Mouse (Mus musculus) liver, embryonic 16.5 days (tissue): Measurements from ENCODE around the gene Pigp. TPM values are rescaled to one million over a fixed set of nuclear protein-coding genes. Genes with fewer than 3 reads are reported as not detected.
A peak's percentile ranks its signal among the peaks of the same experiment; 100 is the strongest.

Experiments
- ATAC-seq: fragments of 200-750 bp; cut with Nextera tagmentation; 2 replicates; pipeline ENCODE4 v1.8.0; 2017; ENCODE audit warnings: low read depth, mild to moderate bottlenecking, moderate number of reproducible peaks, moderate library complexity
- H3K27ac ChIP-seq: fragments of 300-500 bp; sonication (generic); 2 replicates; pipeline ENCODE4 v1.5.1; 2014; ENCODE audit warnings: mild to moderate bottlenecking, low read length
- H3K27me3 ChIP-seq: fragments of 300-500 bp; sonication (generic); 2 replicates; pipeline ENCODE4 v1.6.1; 2014; ENCODE audit warnings: low read depth, low read length, mixed read lengths; ENCODE audit not compliant: control insufficient read depth, insufficient read depth
- H3K36me3 ChIP-seq: fragments of 300-500 bp; sonication (generic); 2 replicates; pipeline ENCODE4 v1.6.1; 2014; ENCODE audit warnings: mild to moderate bottlenecking; ENCODE audit not compliant: control insufficient read depth, insufficient read depth
- H3K4me1 ChIP-seq: fragments of 300-500 bp; sonication (generic); 2 replicates; pipeline ENCODE4 v1.6.1; 2014; ENCODE audit warnings: low read depth, low read length, mixed read lengths; ENCODE audit not compliant: control insufficient read depth
- H3K4me2 ChIP-seq: fragments of 300-500 bp; sonication (generic); 2 replicates; pipeline ENCODE4 v1.6.1; 2014; ENCODE audit warnings: low read depth, low read length, mixed read lengths
- H3K4me3 ChIP-seq: fragments of 300-500 bp; sonication (generic); 2 replicates; pipeline ENCODE4 v1.5.1; 2014; ENCODE audit warnings: low read depth, mild to moderate bottlenecking, low read length
- H3K9ac ChIP-seq: fragments of 300-500 bp; sonication (generic); 2 replicates; pipeline ENCODE4 v1.6.1; 2014; ENCODE audit warnings: low read depth, low read length
- H3K9me3 ChIP-seq: fragments of 300-500 bp; sonication (generic); replicated peaks from 2 replicates; pipeline ENCODE4 v1.6.1; 2016; ENCODE audit warnings: low read length; ENCODE audit not compliant: control insufficient read depth
- WGBS: fragments of 180-500 bp; shearing (Covaris S2); extraction: QIAGEN DNeasy Blood & Tissue Kit; methylation state at CpG from one replicate; pipeline ENCODE4 v1.1.7; 2014; ENCODE audit not compliant: insufficient replicate concordance; 5-methylcytosine and 5-hydroxymethylcytosine counted together
- polyA plus RNA-seq: library from polyadenylated mRNA; unstranded; fragments of >200 nt; fragmentation: Nextera tagmentation; extraction: Ambion mirVana; gene quantifications from 2 replicates; pipeline ENCODE4 v1.2.1, GENCODE M21; 2015

The Pigp gene
- polyA plus RNA-seq, 1 experiment from 2014 or later: 47.5 TPM

DNA sequence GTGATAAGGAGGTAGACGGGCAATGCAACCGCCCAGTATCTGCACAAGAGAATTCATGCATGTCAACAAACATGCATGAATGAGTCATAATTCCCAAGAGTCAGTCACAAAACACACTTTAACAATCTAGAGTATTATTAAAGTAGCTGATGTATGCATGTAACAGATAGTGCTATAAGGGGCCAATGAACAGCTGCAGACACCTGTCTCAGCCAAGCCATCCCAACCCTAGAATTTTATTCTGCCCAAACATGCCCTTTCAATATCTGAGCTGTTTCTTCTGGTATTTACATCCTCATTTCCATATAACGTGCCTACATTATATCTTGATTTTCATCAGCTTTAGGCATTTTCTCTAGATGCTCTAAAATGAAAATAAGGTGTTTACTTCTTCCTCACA lies 6.2 kb downstream of the Pigp start:
- no peak for ATAC-seq
- Histone ChIP-seq H3K27me3 (no peaks in the 10 kb centered on the region), H3K4me2 (no peak overlapping the region), H3K36me3 (no peaks in the 10 kb centered on the region), H3K9ac (no peak overlapping the region), H3K9me3 (no peaks in the 10 kb centered on the region), H3K4me3 (no peak overlapping the region), H3K4me1 (peaks cover 9% of the 10 kb centered on the region), H3K27ac (no peak overlapping the region)
- 72% methylated on average over 3 of the region's 3 CpGs for WGBS

DNA sequence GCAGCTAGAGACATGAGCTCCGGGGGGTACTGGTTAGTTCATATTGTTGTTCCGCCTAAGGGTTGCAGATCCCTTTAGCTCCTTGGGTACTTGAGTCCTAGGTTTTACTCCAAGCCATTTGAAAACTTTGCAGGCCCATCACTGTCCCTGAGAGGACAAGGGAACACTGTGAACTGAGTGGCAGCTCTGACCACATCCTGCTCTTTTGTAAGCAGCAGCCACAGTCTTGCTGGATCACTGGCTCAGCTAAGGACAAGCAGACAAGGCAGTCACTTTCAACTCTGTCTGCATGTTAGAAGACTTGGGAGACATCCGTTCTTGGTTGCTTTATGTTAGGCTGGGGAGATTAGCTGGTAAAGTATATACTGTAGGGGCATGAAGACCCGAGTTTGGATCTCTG lies 7.8 kb downstream of the Pigp start:
- no peaks in the 10 kb centered on the region for H3K9me3 ChIP-seq
- no peak overlapping the region for H3K4me2 ChIP-seq
- peaks cover 3% of the 10 kb centered on the region for H3K4me1 ChIP-seq
- H3K36me3 ChIP-seq: no peaks in the 10 kb centered on the region
- H3K9ac ChIP-seq: no peak overlapping the region
- H3K4me3 ChIP-seq: no peak overlapping the region
- ATAC-seq: no peak
- no peak overlapping the region for H3K27ac ChIP-seq
- 57% methylated on average over 4 of the region's 4 CpGs for WGBS
- no peaks in the 10 kb centered on the region for H3K27me3 ChIP-seq

DNA sequence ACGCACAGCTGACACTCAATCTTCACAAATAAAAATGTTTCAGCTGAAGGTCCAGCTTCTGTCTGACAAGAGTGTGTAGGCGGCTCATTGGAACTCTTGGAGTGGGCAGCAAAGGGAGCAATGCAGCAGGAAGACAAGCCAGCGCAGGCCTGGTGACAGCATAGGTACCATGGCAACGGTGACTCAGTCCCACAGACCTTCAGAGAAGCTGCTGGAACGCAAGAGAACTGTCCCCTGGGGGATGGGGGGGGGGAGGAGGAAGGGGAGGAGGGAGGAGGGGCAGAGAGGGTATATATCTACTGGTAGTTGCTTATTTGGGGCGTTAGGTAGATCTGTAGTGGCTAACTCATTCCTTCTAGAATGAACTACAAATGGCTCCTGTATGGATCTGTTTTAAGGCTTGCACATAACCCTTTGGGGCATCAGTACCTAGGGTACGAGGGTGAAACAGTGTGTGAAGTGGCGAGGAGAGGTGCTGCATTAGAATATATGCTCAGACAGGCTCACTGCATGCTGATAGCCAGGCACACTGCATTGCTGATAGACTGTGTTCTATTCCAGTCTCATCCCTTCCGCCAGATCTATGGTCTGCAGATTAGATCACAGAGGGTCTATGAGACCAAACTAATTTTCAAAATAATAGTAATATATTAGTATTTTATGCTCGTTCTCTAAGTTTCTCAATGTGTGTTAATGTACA lies 9.3 kb downstream of the Pigp start:
- Histone ChIP-seq H3K36me3 (no peaks in the 10 kb centered on the region), H3K9me3 (no peaks in the 10 kb centered on the region), H3K9ac (no peak overlapping the region), H3K27ac (no peak overlapping the region), H3K4me2 (no peak overlapping the region), H3K27me3 (no peaks in the 10 kb centered on the region), H3K4me1 (peaks cover 3% of the 10 kb centered on the region), H3K4me3 (no peak overlapping the region)
- ATAC-seq: 0 out of 2 replicates have a peak, but pooled peaks have one; percentile 24
- 40% methylated on average over 10 of the region's 10 CpGs for WGBS

DNA sequence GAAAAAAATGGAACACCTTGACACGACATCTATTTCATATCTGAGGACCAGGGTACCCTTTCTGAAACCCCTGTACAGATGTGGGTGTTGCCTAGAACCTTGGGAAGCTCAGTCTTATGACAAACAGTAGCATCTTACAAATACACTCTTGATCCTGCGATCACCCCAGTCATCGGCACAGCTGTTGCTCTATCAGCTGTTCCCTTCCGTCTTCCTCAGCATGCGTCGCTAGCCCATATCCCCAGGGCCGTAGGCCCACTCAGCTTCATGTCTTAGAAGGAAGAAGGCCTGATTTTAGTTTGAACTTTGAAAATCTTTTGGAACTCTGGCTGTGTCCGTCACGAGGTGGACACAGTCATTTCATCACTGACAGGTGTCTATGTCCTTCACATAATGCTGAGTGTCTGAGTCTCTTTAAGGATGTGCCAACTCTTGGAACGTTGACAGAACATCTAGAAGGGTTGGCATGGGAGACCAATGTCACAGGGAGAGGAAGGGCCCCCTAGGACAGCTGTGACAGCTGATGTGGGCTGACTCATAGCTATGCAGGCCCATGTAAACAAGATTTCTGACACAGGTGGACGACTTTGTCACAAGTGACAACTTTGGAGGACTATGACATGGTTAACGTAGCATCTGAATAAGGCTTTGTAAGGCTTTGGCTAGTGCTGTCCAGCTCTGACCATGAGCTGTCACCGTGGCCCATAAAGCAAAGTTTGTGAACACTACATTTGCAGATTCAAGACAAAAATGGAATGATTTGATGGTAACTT lies 10.9 kb downstream of the Pigp start:
- H3K4me3 ChIP-seq: no peak overlapping the region
- WGBS: 71% methylated on average over 13 of the region's 13 CpGs
- no peak overlapping the region for H3K27ac ChIP-seq
- H3K36me3 ChIP-seq: no peaks in the 10 kb centered on the region
- H3K9me3 ChIP-seq: no peaks in the 10 kb centered on the region
- no peaks in the 10 kb centered on the region for H3K27me3 ChIP-seq
- no peak overlapping the region for H3K4me2 ChIP-seq
- H3K4me1 ChIP-seq: peaks cover 3% of the 10 kb centered on the region
- no peak overlapping the region for H3K9ac ChIP-seq
- no peak for ATAC-seq

DNA sequence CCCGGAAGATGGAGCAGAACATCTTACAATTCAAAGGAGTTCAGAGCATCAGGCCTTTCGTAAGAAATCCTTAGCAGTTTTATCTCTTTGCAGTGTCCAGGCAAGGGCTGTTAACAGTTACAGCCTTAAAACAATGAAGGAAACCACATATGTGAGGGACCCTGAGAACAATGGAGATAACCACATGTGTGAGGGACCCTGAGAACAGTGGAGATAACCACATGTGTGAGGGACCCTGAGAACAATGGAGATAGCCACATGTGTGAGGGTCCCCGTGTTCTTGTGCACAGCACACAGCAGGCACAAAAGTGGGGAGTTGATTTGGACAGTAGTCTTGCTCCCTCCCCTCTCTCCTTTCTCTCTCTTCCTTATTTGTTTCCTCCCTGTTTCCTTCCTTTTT lies 13.6 kb downstream of the Pigp start:
- no peaks in the 10 kb centered on the region for H3K9me3 ChIP-seq
- H3K36me3 ChIP-seq: no peaks in the 10 kb centered on the region
- WGBS: 23% methylated on average over 3 of the region's 3 CpGs
- no peak overlapping the region for H3K4me3 ChIP-seq
- H3K9ac ChIP-seq: no peak overlapping the region
- H3K27ac ChIP-seq: no peak overlapping the region
- no peaks in the 10 kb centered on the region for H3K27me3 ChIP-seq
- peak; percentile 73 for ATAC-seq
- H3K4me1 ChIP-seq: peaks cover 3% of the 10 kb centered on the region
- H3K4me2 ChIP-seq: no peak overlapping the region

DNA sequence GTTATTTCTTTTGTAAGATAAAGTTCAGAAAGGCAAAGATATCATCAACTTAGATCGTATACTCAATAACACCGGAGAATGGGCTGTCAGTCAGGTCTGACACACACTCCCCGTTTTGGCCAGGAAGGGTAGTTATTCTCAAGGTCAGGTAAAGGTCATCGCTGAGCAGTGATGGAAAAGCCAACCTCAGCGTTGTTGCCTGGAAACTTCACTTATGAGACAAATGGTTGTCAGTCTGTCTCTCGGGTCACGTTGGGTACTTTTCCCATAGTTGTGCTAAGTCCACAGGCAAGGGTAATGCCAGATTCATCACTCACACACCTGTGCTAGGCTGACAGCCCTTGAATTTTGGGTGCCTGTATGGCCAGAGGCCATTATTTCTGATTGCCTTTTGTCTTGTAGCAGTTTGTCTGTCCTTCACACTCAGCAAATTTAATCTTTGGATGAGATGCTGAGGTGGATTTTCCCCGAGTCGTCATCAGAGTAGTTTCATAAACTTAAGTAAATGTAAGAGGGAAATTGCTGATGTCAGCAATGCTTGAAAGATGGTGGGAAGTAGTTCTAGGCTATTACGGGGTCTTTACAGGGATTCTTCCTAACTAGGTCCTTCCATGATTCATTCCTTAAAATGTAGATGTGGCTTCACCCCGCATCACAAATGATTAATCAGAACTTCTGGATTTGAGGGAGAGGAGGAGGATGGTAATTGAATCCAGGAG lies 14.7 kb downstream of the Pigp start:
- H3K4me2 ChIP-seq: no peak overlapping the region
- no peak overlapping the region for H3K4me3 ChIP-seq
- no peak overlapping the region for H3K27ac ChIP-seq
- WGBS: 59% methylated on average over 11 of the region's 11 CpGs
- H3K4me1 ChIP-seq: no peaks in the 10 kb centered on the region
- no peak for ATAC-seq
- H3K9me3 ChIP-seq: no peaks in the 10 kb centered on the region
- no peaks in the 10 kb centered on the region for H3K27me3 ChIP-seq
- no peak overlapping the region for H3K9ac ChIP-seq
- H3K36me3 ChIP-seq: no peaks in the 10 kb centered on the region

DNA sequence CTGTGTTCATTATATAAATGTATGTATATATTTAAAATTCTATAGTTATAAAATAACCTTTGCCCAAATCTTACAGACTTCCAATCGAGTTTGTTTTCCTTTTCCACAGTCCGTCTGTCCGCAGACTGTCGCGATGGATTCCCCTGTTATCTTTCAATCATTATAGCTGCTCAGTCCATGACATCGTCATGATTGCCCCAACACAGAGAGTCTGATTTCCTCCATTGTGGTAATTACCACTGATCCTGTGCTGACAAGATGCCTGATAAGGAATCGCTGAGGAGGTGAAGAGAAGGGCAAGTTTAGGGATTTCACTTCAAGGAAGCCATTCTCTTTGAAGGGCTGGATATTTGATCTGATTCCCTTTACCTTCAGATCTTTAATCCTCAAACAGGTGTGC lies 15.6 kb downstream of the Pigp start:
- no peak for ATAC-seq
- Histone ChIP-seq H3K4me2 (no peak overlapping the region), H3K36me3 (no peaks in the 10 kb centered on the region), H3K4me1 (no peaks in the 10 kb centered on the region), H3K4me3 (no peak overlapping the region), H3K9me3 (no peaks in the 10 kb centered on the region), H3K27me3 (no peaks in the 10 kb centered on the region), H3K27ac (no peak overlapping the region), H3K9ac (no peak overlapping the region)
- WGBS: 26% methylated on average over 7 of the region's 7 CpGs

DNA sequence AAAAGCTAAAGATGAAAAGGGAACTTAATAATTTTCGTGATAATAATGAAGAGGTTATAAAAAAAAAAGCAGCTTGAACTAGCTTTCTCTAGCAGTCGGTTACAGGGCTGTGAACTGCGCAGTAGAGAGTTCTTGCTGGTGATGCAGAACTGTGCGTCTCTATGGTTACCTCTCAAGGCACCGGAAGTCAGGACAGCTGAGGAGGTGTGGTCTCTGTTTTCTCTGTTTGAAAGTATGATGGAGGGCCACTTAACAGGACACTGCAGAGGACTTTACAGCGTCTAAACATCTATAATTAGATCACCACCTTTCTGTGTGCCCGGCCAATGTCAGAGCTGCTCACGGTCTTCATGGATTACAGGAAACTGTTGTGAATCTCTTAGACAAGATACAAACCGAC lies 17.2 kb downstream of the Pigp start:
- no peak overlapping the region for H3K9ac ChIP-seq
- H3K27me3 ChIP-seq: no peaks in the 10 kb centered on the region
- H3K27ac ChIP-seq: no peak overlapping the region
- no peaks in the 10 kb centered on the region for H3K9me3 ChIP-seq
- no peak for ATAC-seq
- no peak overlapping the region for H3K4me2 ChIP-seq
- H3K4me3 ChIP-seq: no peak overlapping the region
- WGBS: 24% methylated on average over 9 of the region's 9 CpGs
- H3K4me1 ChIP-seq: no peaks in the 10 kb centered on the region
- H3K36me3 ChIP-seq: no peaks in the 10 kb centered on the region

DNA sequence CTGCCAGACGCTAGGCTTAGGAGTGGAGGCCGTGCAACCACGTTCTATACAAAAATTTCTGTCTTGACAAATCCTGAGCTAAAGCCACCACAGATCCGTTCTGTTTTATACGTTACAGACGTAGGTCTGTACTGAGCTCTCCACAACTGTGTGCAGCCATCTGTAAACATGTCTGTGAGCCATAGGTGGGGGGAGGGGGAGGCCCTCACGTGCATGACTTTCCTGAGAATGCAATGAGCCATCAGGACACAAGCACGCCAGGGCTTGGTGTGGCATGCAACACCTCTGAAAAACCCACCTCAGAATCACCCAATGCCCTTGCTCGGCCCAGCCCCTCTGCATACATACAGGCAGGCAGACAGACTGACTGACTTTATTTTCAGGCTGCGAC lies 21.4 kb downstream of the Pigp start:
- no peak for ATAC-seq
- WGBS: 59% methylated on average over 10 of the region's 10 CpGs

More for the DNA sequence above, 21.4 kb downstream of the Pigp start:
- Histone ChIP-seq H3K4me1 (no peaks in the 10 kb centered on the region), H3K9ac (no peak overlapping the region), H3K27ac (no peak overlapping the region), H3K4me3 (no peak overlapping the region), H3K27me3 (no peaks in the 10 kb centered on the region), H3K36me3 (no peaks in the 10 kb centered on the region), H3K4me2 (no peak overlapping the region), H3K9me3 (no peaks in the 10 kb centered on the region)
